Mouse (Mus musculus) E14TG2a.4 (cell line): ENCODE measurements around the gene Tesc.

Experiments
- CTCF ChIP-seq: conservative IDR thresholded peaks from 2 replicates; pipeline ENCODE4 v1.5.1; 2014; ENCODE audit warnings: low read length
- NANOG ChIP-seq: IDR thresholded peaks from 2 replicates; pipeline ENCODE4 v1.6.1; 2014; ENCODE audit warnings: borderline replicate concordance, low read length, mixed read lengths
- POU5F1 ChIP-seq: IDR thresholded peaks from 2 replicates; pipeline ENCODE4 v1.6.1; 2014; ENCODE audit warnings: low read length, borderline replicate concordance

DNA sequence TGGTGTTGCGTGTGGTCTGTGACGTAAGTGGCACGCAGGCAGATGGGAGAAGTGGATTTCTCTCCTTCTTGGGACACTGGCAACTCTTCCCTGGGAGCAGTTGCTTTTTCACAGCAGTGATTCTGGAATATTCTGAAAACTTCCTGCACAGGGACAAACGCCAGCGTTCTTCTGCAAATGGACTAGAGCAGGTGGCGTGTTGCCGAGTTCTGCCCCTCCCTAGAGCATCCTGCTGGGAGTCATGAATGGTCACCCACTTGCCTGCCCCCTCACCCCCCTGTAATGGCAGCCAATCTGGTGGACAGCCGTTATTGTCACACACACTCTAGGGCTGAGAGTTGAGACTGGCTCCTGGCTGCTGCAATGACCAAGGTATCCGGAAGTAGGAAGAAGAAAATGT is 32.1 kb downstream of the Tesc start:
- TF ChIP-seq CTCF (no peak), POU5F1 (no peak), NANOG (no peak)
